Mouse (Mus musculus) E14TG2a.4 (cell line): ENCODE measurements at regions not wholly inside any gene's neighbourhood (a gene's known extent, or its start where the extent isn't known, plus 50 kb on each side); places are given as distances from the start of the nearest gene placed in this dataset.

Experiments
- CTCF ChIP-seq: conservative IDR thresholded peaks from 2 replicates; pipeline ENCODE4 v1.5.1; 2014; ENCODE audit warnings: low read length
- NANOG ChIP-seq: IDR thresholded peaks from 2 replicates; pipeline ENCODE4 v1.6.1; 2014; ENCODE audit warnings: borderline replicate concordance, low read length, mixed read lengths
- POU5F1 ChIP-seq: IDR thresholded peaks from 2 replicates; pipeline ENCODE4 v1.6.1; 2014; ENCODE audit warnings: low read length, borderline replicate concordance

DNA sequence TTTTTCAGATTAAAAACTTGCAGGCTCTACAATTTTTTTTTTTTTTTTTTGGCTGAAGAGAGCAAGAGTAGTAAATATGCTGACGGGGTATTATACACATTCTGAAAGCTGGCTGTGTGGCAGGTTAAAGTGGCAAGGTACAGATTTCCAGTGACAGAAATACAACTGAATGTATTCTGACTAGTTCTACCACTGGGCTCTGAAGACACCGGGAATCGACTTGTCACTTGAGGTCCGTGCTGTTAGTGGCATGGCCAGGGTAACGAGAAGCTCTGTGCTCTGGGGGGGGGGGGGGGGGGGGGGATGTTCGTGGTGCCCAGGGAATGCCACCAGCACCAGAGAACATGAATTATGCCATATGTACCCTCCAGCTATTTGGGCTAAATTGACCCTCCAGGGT, 124.7 kb downstream of the Tmem38b start:
- TF ChIP-seq CTCF, result no peak
- no peak for TF ChIP-seq POU5F1
- TF ChIP-seq NANOG, result no peak
